Mouse (Mus musculus) erythroblast, embryonic 14.5 days (primary cell): ENCODE data around the gene Gm13272.
"Not testable (repeated sequence)": the region's sequence is repeated elsewhere in the genome, so short reads cannot be mapped to it uniquely, and the experiment has no call there.

Experiments used
- GATA1 ChIP-seq: IDR thresholded peaks from 2 replicates; pipeline ENCODE4 v1.6.1; 2012; ENCODE audit warnings: low read length, inconsistent platforms, mixed read lengths
- TAL1 ChIP-seq: IDR thresholded peaks from 3 replicates; pipeline ENCODE4 v1.6.1; 2012; ENCODE audit warnings: low read length, inconsistent platforms, mixed read lengths

DNA sequence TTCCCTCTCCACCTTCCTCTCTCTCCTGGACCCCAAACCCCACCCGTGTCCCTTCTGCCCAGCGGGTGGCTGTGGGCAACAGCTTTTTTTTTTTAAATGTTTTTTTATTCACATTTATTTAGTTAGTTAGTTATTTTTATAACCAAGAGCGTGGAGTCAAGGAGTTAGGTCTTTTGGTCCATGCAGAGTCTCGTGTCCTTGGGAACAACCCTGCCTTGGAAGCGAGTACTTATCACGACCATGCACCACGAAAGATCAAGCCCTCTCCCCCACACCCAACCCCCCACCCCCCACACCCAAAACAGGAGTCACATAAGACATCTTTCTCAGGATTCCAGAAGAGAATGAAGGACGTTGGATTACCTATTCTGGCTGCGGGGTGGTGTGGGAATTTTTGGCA lies 17.3 kb upstream of the Gm13272 start:
- TF ChIP-seq GATA1, TAL1: not testable (repeated sequence)
